Mouse (Mus musculus) intestine, postnatal 0 days (tissue): ENCODE data around the gene Adgrl3. TPM values are rescaled to one million over a fixed set of nuclear protein-coding genes. Genes with fewer than 3 reads are reported as not detected.

Experiments used
- ATAC-seq: fragments of 200-750 bp; cut with Nextera tagmentation; 2 replicates; pipeline ENCODE4 v1.8.0; 2017; ENCODE audit warnings: mild to moderate bottlenecking, moderate TSS enrichment, moderate library complexity
- H3K27ac ChIP-seq: fragments of 300-500 bp; sonication (generic); 2 replicates; pipeline ENCODE4 v1.5.1; 2014; ENCODE audit warnings: mild to moderate bottlenecking, low read depth, low read length, moderate library complexity
- H3K27me3 ChIP-seq: fragments of 300-500 bp; sonication (generic); replicated peaks from 2 replicates; pipeline ENCODE4 v1.6.1; 2014; ENCODE audit warnings: low read length, mixed read lengths; ENCODE audit not compliant: control insufficient read depth, insufficient read depth
- H3K36me3 ChIP-seq: fragments of 300-500 bp; sonication (generic); 2 replicates; pipeline ENCODE4 v1.6.1; 2014; ENCODE audit warnings: mild to moderate bottlenecking, moderate library complexity; ENCODE audit not compliant: control insufficient read depth, insufficient read depth
- H3K4me1 ChIP-seq: fragments of 300-500 bp; sonication (generic); replicated peaks from 2 replicates; pipeline ENCODE4 v1.6.1; 2014; ENCODE audit warnings: antibody characterized with exemption, low read length, mixed read lengths; ENCODE audit not compliant: control insufficient read depth, insufficient read depth
- H3K4me2 ChIP-seq: fragments of 300-500 bp; sonication (generic); replicated peaks from 2 replicates; pipeline ENCODE4 v1.6.1; 2014; ENCODE audit warnings: low read depth, mild to moderate bottlenecking, moderate library complexity
- H3K4me3 ChIP-seq: fragments of 300-500 bp; sonication (generic); 2 replicates; pipeline ENCODE4 v1.5.1; 2014; ENCODE audit warnings: low read depth, low read length
- H3K9ac ChIP-seq: fragments of 300-500 bp; sonication (generic); 2 replicates; pipeline ENCODE4 v1.6.1; 2014; ENCODE audit warnings: mild to moderate bottlenecking, low read depth, low read length
- H3K9me3 ChIP-seq: fragments of 300-500 bp; sonication (generic); 2 replicates; pipeline ENCODE4 v1.6.1; 2016; ENCODE audit warnings: mixed run types; ENCODE audit not compliant: control insufficient read depth
- CTCF ChIP-seq: sonication (generic); IDR thresholded peaks from 2 replicates; pipeline ENCODE4 v1.5.1; 2016; ENCODE audit warnings: low read depth, mild to moderate bottlenecking, control low read depth, antibody characterized with exemption, moderate library complexity
- WGBS: fragments of 180-500 bp; shearing (Covaris S2); extraction: QIAGEN DNeasy Blood & Tissue Kit; methylation state at CpG from one replicate; pipeline ENCODE4 v1.1.7; 2014; 5-methylcytosine and 5-hydroxymethylcytosine counted together
- polyA plus RNA-seq: library from polyadenylated mRNA; unstranded; fragments of >200 nt; fragmentation: Nextera tagmentation; extraction: Ambion mirVana; gene quantifications from 2 replicates; pipeline ENCODE4 v1.2.1, GENCODE M21; 2015

Gene Adgrl3
- polyA plus RNA-seq, 1 experiment from 2014 or later = 4.2 TPM

DNA sequence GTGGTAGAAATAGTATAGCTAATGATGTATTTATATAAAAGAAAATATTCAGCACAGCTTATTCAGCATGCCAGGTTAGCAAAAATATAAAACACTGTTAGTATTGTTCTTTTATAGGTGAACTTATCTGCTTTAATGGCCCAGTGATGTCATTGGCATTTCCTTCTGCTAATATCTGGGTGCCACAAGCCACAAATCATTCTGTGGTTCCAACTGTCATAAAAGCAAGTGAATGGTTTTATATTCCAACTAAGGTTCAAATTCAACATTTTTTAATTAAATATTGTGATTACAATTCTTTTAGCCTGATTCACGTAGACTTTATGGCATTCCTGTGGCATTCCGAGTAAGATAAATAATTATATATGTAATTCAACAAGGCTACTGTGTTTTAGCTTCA lies 205.5 kb downstream of the Adgrl3 start:
- H3K4me1 ChIP-seq = no peaks in the 10 kb centered on the region
- no peaks in the 10 kb centered on the region for H3K27me3 ChIP-seq
- no peaks in the 10 kb centered on the region for H3K36me3 ChIP-seq
- no peak overlapping the region for H3K4me2 ChIP-seq
- no peak for ATAC-seq
- TF ChIP-seq CTCF = no peak
- no peaks in the 10 kb centered on the region for H3K9me3 ChIP-seq
- H3K4me3 ChIP-seq = no peak overlapping the region
- 75% methylated on average over 2 of the region's 2 CpGs for WGBS
- no peak overlapping the region for H3K9ac ChIP-seq
- H3K27ac ChIP-seq = no peak overlapping the region

DNA sequence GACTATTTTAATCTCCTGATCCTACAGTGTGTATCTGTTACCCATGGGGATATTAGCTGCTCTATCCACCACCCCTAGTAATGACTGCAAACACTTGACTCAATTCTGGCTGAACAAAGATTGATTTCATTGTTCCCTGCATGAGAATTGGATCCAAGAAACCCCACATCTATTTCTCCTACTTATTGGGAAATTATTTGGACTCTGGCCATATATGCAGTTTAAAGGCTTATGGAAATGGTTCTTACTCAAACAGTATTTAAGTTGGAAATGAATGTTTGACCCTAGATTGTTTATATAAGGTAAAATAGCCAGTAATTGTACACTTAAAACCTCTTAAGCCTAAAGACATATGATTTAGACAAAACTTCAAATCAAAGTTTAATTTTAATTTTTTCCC lies 207.3 kb downstream of the Adgrl3 start:
- Histone ChIP-seq H3K9me3 (no peaks in the 10 kb centered on the region), H3K9ac (no peak overlapping the region), H3K4me3 (no peak overlapping the region), H3K27me3 (no peaks in the 10 kb centered on the region), H3K36me3 (no peaks in the 10 kb centered on the region), H3K4me2 (no peak overlapping the region), H3K4me1 (no peaks in the 10 kb centered on the region), H3K27ac (no peak overlapping the region)
- no peak for TF ChIP-seq CTCF
- ATAC-seq = no peak

- Histone ChIP-seq H3K9me3 (no peaks in the 10 kb centered on the region), H3K27ac (no peak overlapping the region), H3K4me3 (no peak overlapping the region), H3K4me2 (no peak overlapping the region), H3K9ac (no peak overlapping the region), H3K27me3 (no peaks in the 10 kb centered on the region), H3K36me3 (no peaks in the 10 kb centered on the region), H3K4me1 (no peaks in the 10 kb centered on the region)
- ATAC-seq = no peak
- TF ChIP-seq CTCF = no peak
- 63% methylated on average over 5 of the region's 5 CpGs for WGBS
These were observed 228.8 kb downstream of the Adgrl3 start for GRCm38 (mm10) chr5:81248724-81249123.

- Histone ChIP-seq H3K36me3 (no peaks in the 10 kb centered on the region), H3K27ac (no peak overlapping the region), H3K9ac (no peak overlapping the region), H3K4me3 (no peak overlapping the region), H3K27me3 (no peaks in the 10 kb centered on the region), H3K9me3 (no peaks in the 10 kb centered on the region), H3K4me2 (no peak overlapping the region), H3K4me1 (no peaks in the 10 kb centered on the region)
- TF ChIP-seq CTCF = no peak
- 81% methylated on average over 3 of the region's 3 CpGs for WGBS
- no peak for ATAC-seq
These were observed 236.2 kb downstream of the Adgrl3 start for GRCm38 (mm10) chr5:81256091-81256490.

- H3K4me1 ChIP-seq = no peaks in the 10 kb centered on the region
- H3K4me2 ChIP-seq = no peak overlapping the region
- TF ChIP-seq CTCF = no peak
- H3K4me3 ChIP-seq = no peak overlapping the region
- H3K9me3 ChIP-seq = no peaks in the 10 kb centered on the region
- no peaks in the 10 kb centered on the region for H3K27me3 ChIP-seq
- no peaks in the 10 kb centered on the region for H3K36me3 ChIP-seq
- no peak for ATAC-seq
- no peak overlapping the region for H3K9ac ChIP-seq
- 87% methylated on average over 3 of the region's 3 CpGs for WGBS
- no peak overlapping the region for H3K27ac ChIP-seq
These were observed 249.8 kb downstream of the Adgrl3 start for GRCm38 (mm10) chr5:81269689-81270088.

GRCm38 (mm10) chr5:81275346-81276047 lies 255.6 kb downstream of the Adgrl3 start:
- TF ChIP-seq CTCF = no peak
- H3K4me2 ChIP-seq = no peak overlapping the region
- 71% methylated on average over 6 of the region's 6 CpGs for WGBS
- H3K4me1 ChIP-seq = no peaks in the 10 kb centered on the region
- H3K9me3 ChIP-seq = no peaks in the 10 kb centered on the region
- ATAC-seq = no peak
- H3K4me3 ChIP-seq = no peak overlapping the region
- H3K27me3 ChIP-seq = no peaks in the 10 kb centered on the region
- no peak overlapping the region for H3K9ac ChIP-seq
- no peak overlapping the region for H3K27ac ChIP-seq
- no peaks in the 10 kb centered on the region for H3K36me3 ChIP-seq

GRCm38 (mm10) chr5:81279246-81279645 lies 259.3 kb downstream of the Adgrl3 start:
- 55% methylated on average over 2 of the region's 2 CpGs for WGBS
- no peak overlapping the region for H3K4me3 ChIP-seq
- no peak for TF ChIP-seq CTCF
- H3K4me1 ChIP-seq = no peaks in the 10 kb centered on the region
- H3K27me3 ChIP-seq = no peaks in the 10 kb centered on the region
- H3K27ac ChIP-seq = no peak overlapping the region
- no peaks in the 10 kb centered on the region for H3K36me3 ChIP-seq
- ATAC-seq = no peak
- H3K4me2 ChIP-seq = no peak overlapping the region
- H3K9me3 ChIP-seq = no peaks in the 10 kb centered on the region
- H3K9ac ChIP-seq = no peak overlapping the region
